8 mouse cellular contexts compared by ENCODE assay signal in the genomic region with DNA sequence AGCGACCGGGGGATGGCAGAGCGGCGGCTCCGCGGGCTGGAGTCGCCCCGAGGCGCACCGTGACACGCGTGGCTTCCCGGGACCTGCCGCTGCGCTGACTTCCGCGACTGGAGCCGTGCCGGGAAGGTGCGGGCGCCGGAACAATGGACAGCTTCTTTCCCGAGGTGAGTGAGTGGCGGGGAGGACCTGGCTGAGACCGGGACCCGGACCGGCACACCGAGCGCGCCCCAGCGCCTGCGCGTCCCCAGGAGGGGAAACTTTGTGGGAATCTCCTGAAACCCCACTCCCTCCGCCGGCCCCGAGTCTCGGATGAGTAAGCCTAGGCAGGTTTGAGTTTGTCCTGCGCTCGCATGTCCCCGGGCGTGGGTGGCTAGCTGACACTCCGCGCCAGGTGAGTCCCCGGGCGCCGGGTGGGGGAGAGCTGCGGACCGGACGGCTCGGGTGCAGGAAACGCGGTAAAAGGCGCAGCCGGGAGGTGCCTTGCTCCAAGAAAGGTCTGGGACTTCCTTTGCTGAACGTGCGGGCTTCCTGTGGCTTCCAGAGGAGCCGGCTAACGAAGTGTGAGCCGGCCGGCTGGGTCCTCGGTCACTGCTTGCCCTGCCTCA. TPM values are rescaled to one million over a fixed set of nuclear protein-coding genes. Genes with fewer than 3 reads are reported as not detected.
DNase-seq lines count a peak whose midpoint lies in the region; ATAC-seq lines count a peak whose summit lies in the region.

No protein-coding gene starts in this region.

- DNase-seq in CD4-positive, CD25-positive, alpha-beta regulatory T cell, adult 2 months (ENCODE audit: low read depth, low spot score) = peak; percentile 63
- peak; percentile 74 for DNase-seq in adrenal gland, postnatal 14 days
- DNase-seq in kidney, postnatal 14 days = peak; percentile 74
- peak; percentile 49 to 82 for DNase-seq in spleen, postnatal 4 days (ENCODE audit: low spot score in 2 of 2)
- DNase-seq in layer of hippocampus, postnatal 14 days (ENCODE audit: low spot score in 2 of 2) = no peak

- H3K4me3 ChIP-seq in embryonic facial prominence, embryonic 15.5 days (replicated peaks) = peak overlapping the region; percentile 91
- H3K4me3 ChIP-seq in heart, embryonic 16.5 days (ENCODE audit: low read length) = peak overlapping the region; percentile 84
- H3K4me3 ChIP-seq in macrophage (ENCODE audit: inconsistent target) = peak overlapping the region; percentile 46

- H3K27me3 ChIP-seq in embryonic facial prominence, embryonic 15.5 days = no peaks in the 10 kb centered on the region
- H3K27me3 ChIP-seq in heart, embryonic 16.5 days (ENCODE audit: control insufficient read depth, insufficient read depth, low read length) = peaks cover 6% of the 10 kb centered on the region; the same call in 1 of the 2 replicates

- ATAC-seq in embryonic facial prominence, embryonic 15.5 days (ENCODE audit: insufficient number of reproducible peaks, low FRiP score, low TSS enrichment, low read depth) = peak; percentile 6; the same call in 1 of the 2 replicates
- peak; percentile 5 for ATAC-seq in heart, embryonic 16.5 days (replicated peaks; ENCODE audit: extremely low read depth, insufficient read depth, low FRiP score)

- no peaks in the 10 kb centered on the region for H3K36me3 ChIP-seq in embryonic facial prominence, embryonic 15.5 days
- H3K36me3 ChIP-seq in heart, embryonic 16.5 days (ENCODE audit: control insufficient read depth, insufficient read depth) = no peaks in the 10 kb centered on the region
- no peaks in the 10 kb centered on the region for H3K36me3 ChIP-seq in macrophage (ENCODE audit: inconsistent target)

- peak overlapping the region; percentile 80 for H3K4me2 ChIP-seq in embryonic facial prominence, embryonic 15.5 days (replicated peaks)
- H3K4me2 ChIP-seq in heart, embryonic 16.5 days (ENCODE audit: low read depth, low read length) = peak overlapping the region; percentile 86

- H3K9ac ChIP-seq in embryonic facial prominence, embryonic 15.5 days = peak overlapping the region; percentile 81
- peak overlapping the region; percentile 89 for H3K9ac ChIP-seq in heart, embryonic 16.5 days (ENCODE audit: low read length)

- under 1% methylated on average over 61 of the region's 61 CpGs for WGBS in embryonic facial prominence, embryonic 15.5 days
- under 1% methylated on average over 61 of the region's 61 CpGs for WGBS in heart, embryonic 16.5 days
- 1% methylated on average over 61 of the region's 61 CpGs for WGBS in macrophage (ENCODE audit: missing documents)

- peaks cover 30% of the 10 kb centered on the region for H3K79me2 ChIP-seq in macrophage (ENCODE audit: inconsistent target)

- peaks cover 38% of the 10 kb centered on the region for H3K4me1 ChIP-seq in embryonic facial prominence, embryonic 15.5 days
- peaks cover 8% of the 10 kb centered on the region for H3K4me1 ChIP-seq in heart, embryonic 16.5 days (ENCODE audit: control insufficient read depth, insufficient read depth, low read length)

- H3K9me3 ChIP-seq in embryonic facial prominence, embryonic 15.5 days (replicated peaks) = no peaks in the 10 kb centered on the region
- no peaks in the 10 kb centered on the region for H3K9me3 ChIP-seq in heart, embryonic 16.5 days (replicated peaks; ENCODE audit: control insufficient read depth, low read length)

- H3K27ac ChIP-seq in embryonic facial prominence, embryonic 15.5 days (replicated peaks) = peak overlapping the region; percentile 94
- H3K27ac ChIP-seq in heart, embryonic 16.5 days (ENCODE audit: low read length) = peak overlapping the region; percentile 83
- H3K27ac ChIP-seq in macrophage = no peak overlapping the region

RNA-seq across cellular contexts. Expression of a gene that starts 0.6 kb away (rescaled TPM):
- total RNA-seq in adrenal gland, postnatal 14 days (2021) = 99.6 and 103 TPM in 2 replicates
- 34.0 and 34.9 TPM in 2 replicates for polyA plus RNA-seq in embryonic facial prominence, embryonic 15.5 days (2015; fragmentation: Nextera tagmentation; extraction: Ambion mirVana)
- polyA plus RNA-seq in heart, embryonic 16.5 days (2015; fragmentation: Nextera tagmentation; extraction: Ambion mirVana) = 14.9 and 15.1 TPM in 2 replicates
- 1,000 to 10,000 TPM in 1 of 26 experiments, 100 to 1,000 TPM in 16, 10 to 100 TPM in 9; 54.0 to 1,244 (median 120) TPM for total RNA-seq in macrophage (2018; cell fraction: chromatin; rRNA removed)
- 10 to 100 TPM; 13.1 to 70.8 (median 23.9) TPM for total RNA-seq in macrophage (2018; cell fraction: cytosol; rRNA removed)
- total RNA-seq in macrophage (2018; cell fraction: nucleus; rRNA removed) = 100 to 1,000 TPM in 6 of 26 experiments, 10 to 100 TPM in 20; 26.5 to 518 (median 59.4) TPM
- 15.0 to 27.3 TPM (median 16.4 TPM) in 3 replicates for polyA plus RNA-seq in macrophage (2018)
- 10 to 100 TPM; 49.5 to 57.6 TPM for total RNA-seq in layer of hippocampus, postnatal 14 days (2021)

Comparison
In these comparisons a context has a peak if more than half of its experiments do, and no peak if none do; other contexts are left out.
1. DNase-seq: peak in CD4-positive, CD25-positive, alpha-beta regulatory T cell, adult 2 months (single experiment), adrenal gland, postnatal 14 days (single experiment), kidney, postnatal 14 days (single experiment) and spleen, postnatal 4 days (2 of 2); none in layer of hippocampus, postnatal 14 days (0 of 2).
2. Peak in every context shown above with its lines, with median percentiles within 50 percentile points of each other: H3K4me3 ChIP-seq.